Mouse (Mus musculus) G1E (cell line): ENCODE data around the gene Rps8.

Source experiments
- CTCF ChIP-seq: IDR thresholded peaks from 2 replicates; pipeline ENCODE4 v1.5.1; 2012; ENCODE audit warnings: low read depth, low read length, inconsistent platforms, mixed read lengths
- GATA1 ChIP-seq: IDR thresholded peaks from 2 replicates; pipeline ENCODE4 v1.6.1; 2012; ENCODE audit warnings: borderline replicate concordance, low read length, inconsistent platforms, mixed read lengths
- GATA2 ChIP-seq: IDR thresholded peaks from 2 replicates; pipeline ENCODE4 v1.6.1; 2012; ENCODE audit warnings: low read depth, low read length, inconsistent platforms, borderline replicate concordance
- POLR2AphosphoS5 ChIP-seq: IDR thresholded peaks from 2 replicates; pipeline ENCODE4 v1.6.1; 2012; ENCODE audit warnings: low read depth, low read length, inconsistent platforms; ENCODE audit not compliant: insufficient replicate concordance
- TAL1 ChIP-seq: conservative IDR thresholded peaks from 2 replicates; pipeline ENCODE4 v1.6.1; 2012; ENCODE audit warnings: low read depth, low read length, inconsistent platforms, mixed read lengths

DNA sequence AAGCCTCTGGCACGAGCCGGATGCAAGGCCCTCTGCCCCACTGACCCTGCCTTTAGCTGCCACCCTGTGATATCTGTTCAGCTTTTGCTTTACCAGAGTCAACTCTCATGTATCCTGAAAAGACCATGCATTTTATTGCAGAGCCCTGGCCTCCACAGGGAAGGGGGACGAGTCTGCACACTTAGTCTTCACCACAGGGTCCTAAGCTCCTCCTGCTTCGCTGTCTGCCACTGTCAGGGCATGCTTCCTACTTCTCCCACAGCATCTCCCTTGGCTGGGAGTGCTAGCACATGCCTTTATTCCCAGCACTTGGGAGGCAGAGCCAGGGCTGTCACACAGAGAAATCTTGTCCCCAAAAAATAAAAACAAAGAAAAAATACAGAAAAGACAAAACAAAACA lies 5.1 kb upstream of the Rps8 start:
- TF ChIP-seq CTCF (no peak), TAL1 (no peak), GATA2 (no peak), GATA1 (no peak), POLR2AphosphoS5 (no peak)
